Mouse (Mus musculus) activated CD4-positive, CD25-positive, alpha-beta regulatory T cell (primary cell): Measurements from ENCODE around the gene Gm49368. TPM values are rescaled to one million over a fixed set of nuclear protein-coding genes. Genes with fewer than 3 reads are reported as not detected.

ENCODE experiments used
- polyA plus RNA-seq, 2 experiments: library from polyadenylated mRNA; unstranded; fragments of 100-300 nt; shearing (Covaris generic); gene quantifications; one replicate each; pipeline ENCODE4 v1.2.1; 2017

The Gm49368 gene
- polyA plus RNA-seq, result under 1 TPM in 1 of 2 experiments, not detected in 1; 0.64 TPM

DNA sequence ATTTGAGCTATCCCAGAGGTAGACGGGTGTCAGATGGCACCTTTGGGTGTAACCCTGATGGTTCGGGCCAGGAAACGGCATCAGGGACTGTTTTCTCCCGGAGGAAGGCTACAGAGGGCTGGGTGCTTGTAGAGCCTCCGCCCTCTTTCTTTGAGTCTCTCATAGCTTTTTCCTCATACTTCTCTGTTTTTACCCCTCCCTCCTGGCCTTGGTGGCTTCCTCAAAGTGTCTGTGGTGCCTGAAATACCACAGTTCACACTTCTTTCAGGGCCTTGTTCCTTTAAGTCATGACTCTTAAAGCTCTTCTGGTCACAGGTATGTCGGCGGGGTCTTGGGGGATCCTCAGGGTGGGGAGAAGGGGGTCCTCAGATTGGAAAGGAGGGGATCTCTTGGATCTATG, at the start of gene Gm49368, which contains the start of gene Itgam:
Gene Gm49368, plus strand, starts transcription at position 228 of the 400 bp plus-strand sequence.
Gene Itgam, plus strand, starts transcription at position 185 of the 400 bp plus-strand sequence.

GRCm38 (mm10) chr7:128128741-128129720, 66.5 kb downstream of the Gm49368 start, which contains the start of gene Itgax:
Gene Itgax, plus strand, starts transcription at chr7:128129547.

DNA sequence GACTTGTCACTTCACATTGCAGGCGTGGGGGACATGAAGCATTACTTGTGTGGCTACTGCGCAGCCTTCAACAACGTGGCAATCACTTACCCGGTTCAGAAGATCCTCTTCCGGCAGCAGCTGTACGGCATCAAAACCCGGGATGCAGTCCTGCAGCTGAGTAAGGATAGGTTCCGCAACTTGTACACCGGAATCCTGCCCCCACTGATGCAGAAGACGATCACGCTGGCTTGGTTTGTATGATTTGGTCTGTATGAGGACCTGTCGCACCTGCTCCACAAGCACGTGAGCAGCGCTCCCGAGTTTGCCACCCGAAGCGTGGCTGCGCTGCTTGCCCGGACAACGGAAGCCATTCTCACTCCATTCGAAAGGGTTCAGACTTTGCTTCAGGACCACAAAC, 91.6 kb downstream of the Gm49368 start, which contains the start of gene Itgad:
Gene Itgad, plus strand, starts transcription at position 301 of the 400 bp plus-strand sequence.

Other genes starting within 250 kb of the Gm49368 start
- gene Stx4a, start 238.4 kb upstream of the Gm49368 start, polyA plus RNA-seq, result 100 to 1,000 TPM; 114 to 120 TPM
- not detected for gene Stx1b, start 238.1 kb upstream of the Gm49368 start, polyA plus RNA-seq
- gene Zfp646, start 186.5 kb upstream of the Gm49368 start, polyA plus RNA-seq, result 10 to 100 TPM; 18.2 to 41.6 TPM
- gene Zfp668, start 185.9 kb upstream of the Gm49368 start, polyA plus RNA-seq, result 10 to 100 TPM; 17.6 to 20.2 TPM
- gene Prss53, start 171.7 kb upstream of the Gm49368 start, polyA plus RNA-seq, result under 1 TPM in 1 of 2 experiments, not detected in 1; 0.30 TPM
- not detected for gene Gm21974, start 167.2 kb upstream of the Gm49368 start, polyA plus RNA-seq
- 10 to 100 TPM; 19.6 to 26.5 TPM for gene Vkorc1, start 167.1 kb upstream of the Gm49368 start, polyA plus RNA-seq
- gene Bckdk, start 158.6 kb upstream of the Gm49368 start, polyA plus RNA-seq, result 10 to 100 TPM; 58.4 to 67.7 TPM
- 10 to 100 TPM; 38.6 to 42.8 TPM for gene Kat8, start 150.2 kb upstream of the Gm49368 start, polyA plus RNA-seq
- under 1 TPM in 1 of 2 experiments, not detected in 1; 0.23 TPM for gene Prss8, start 132.6 kb upstream of the Gm49368 start, polyA plus RNA-seq
- 1 to 10 TPM; 2.3 to 3.3 TPM for gene Prss36, start 116.0 kb upstream of the Gm49368 start, polyA plus RNA-seq
- gene Fus, start 95.2 kb upstream of the Gm49368 start, polyA plus RNA-seq, result 100 to 1,000 TPM; 116 to 146 TPM
- 100 to 1,000 TPM; 420 to 581 TPM for gene Pycard, start 68.8 kb upstream of the Gm49368 start, polyA plus RNA-seq
- gene Trim72, start 58.7 kb upstream of the Gm49368 start, polyA plus RNA-seq, result under 1 TPM in 1 of 2 experiments, not detected in 1; 0.16 TPM
- gene Itgam, start within 50 bp of the Gm49368 start, polyA plus RNA-seq, result 1 to 10 TPM in 1 of 2 experiments, under 1 TPM in 1; 0.98 to 5.7 TPM
- 1 to 10 TPM in 1 of 2 experiments, not detected in 1; 1.1 TPM for gene Itgax, start 66.9 kb downstream of the Gm49368 start, polyA plus RNA-seq
- gene Itgad, start 91.7 kb downstream of the Gm49368 start, polyA plus RNA-seq, result 1 to 10 TPM; 1.6 to 2.9 TPM
- gene Cox6a2, start 143.7 kb downstream of the Gm49368 start, polyA plus RNA-seq, result under 1 TPM in 1 of 2 experiments, not detected in 1; 0.24 TPM
- gene Armc5, start 174.7 kb downstream of the Gm49368 start, polyA plus RNA-seq, result 10 to 100 TPM; 16.1 to 23.5 TPM
- gene 9130023H24Rik, start 175.3 kb downstream of the Gm49368 start, polyA plus RNA-seq, result 1 to 10 TPM; 1.4 to 2.4 TPM
- gene Tgfb1i1, start 184.1 kb downstream of the Gm49368 start, polyA plus RNA-seq, result under 1 TPM; 0.45 to 0.53 TPM
- gene Slc5a2, start 203.0 kb downstream of the Gm49368 start, polyA plus RNA-seq, result under 1 TPM in 1 of 2 experiments, not detected in 1; 0.24 TPM
- 10 to 100 TPM; 15.9 to 18.8 TPM for gene BC017158, start 235.5 kb downstream of the Gm49368 start, polyA plus RNA-seq